Mouse (Mus musculus): ENCODE results near the gene Golt1b. TPM values are rescaled to one million over a fixed set of nuclear protein-coding genes. Genes with fewer than 3 reads are reported as not detected.

The Golt1b gene
- total and polyA plus RNA-seq, 2 experiments from 2014 or later = 58.5 to 72.0 TPM

DNA sequence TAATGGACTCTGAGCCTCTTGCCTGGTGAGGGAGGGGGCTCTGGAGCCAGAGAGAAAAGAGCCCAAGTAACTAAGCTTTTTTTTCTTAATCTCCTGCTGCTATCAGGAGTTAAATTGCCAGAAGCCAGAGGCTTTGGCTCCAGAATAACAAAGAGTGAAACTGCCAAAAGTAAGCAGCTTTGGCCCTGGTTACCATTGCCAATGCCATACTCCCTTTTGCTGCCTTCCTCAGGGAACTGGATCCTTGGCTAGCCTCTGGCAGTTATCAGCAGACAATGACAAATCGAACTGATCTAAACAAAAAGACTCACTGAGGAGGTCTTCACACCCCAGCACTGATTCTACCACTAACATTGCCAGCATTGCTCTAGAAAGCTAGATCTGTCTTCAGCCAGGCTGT, 24.1 kb downstream of the Golt1b start:
- no peak overlapping the region for H3K4me2 ChIP-seq (ENCODE audit: low read depth)
- no peak overlapping the region for H3K9ac ChIP-seq
- whole genome bisulfite sequencing = 6% methylated on average over 1 of the region's 1 CpGs
- DNase-seq = peak; percentile 32
- TF ChIP-seq CTCF (IDR thresholded peaks at IDR 0.05; ENCODE audit: low read depth) = no peak
- no peak overlapping the region for H3K27ac ChIP-seq (ENCODE audit: low read depth, low read length)
- H3K4me1 ChIP-seq (ENCODE audit: insufficient read depth) = no peaks in the 10 kb centered on the region
- H3K27me3 ChIP-seq (ENCODE audit: insufficient read depth, low read length) = peaks cover 13% of the 10 kb centered on the region; the same call in 1 of the 2 replicates
- peak; percentile 38; the same call in 1 of the 2 replicates for ATAC-seq
- no peaks in the 10 kb centered on the region for H3K36me3 ChIP-seq (ENCODE audit: insufficient read depth)
- H3K9me3 ChIP-seq (ENCODE audit: low read length) = no peaks in the 10 kb centered on the region
- no peak overlapping the region for H3K4me3 ChIP-seq (ENCODE audit: low read depth, low read length)

DNA sequence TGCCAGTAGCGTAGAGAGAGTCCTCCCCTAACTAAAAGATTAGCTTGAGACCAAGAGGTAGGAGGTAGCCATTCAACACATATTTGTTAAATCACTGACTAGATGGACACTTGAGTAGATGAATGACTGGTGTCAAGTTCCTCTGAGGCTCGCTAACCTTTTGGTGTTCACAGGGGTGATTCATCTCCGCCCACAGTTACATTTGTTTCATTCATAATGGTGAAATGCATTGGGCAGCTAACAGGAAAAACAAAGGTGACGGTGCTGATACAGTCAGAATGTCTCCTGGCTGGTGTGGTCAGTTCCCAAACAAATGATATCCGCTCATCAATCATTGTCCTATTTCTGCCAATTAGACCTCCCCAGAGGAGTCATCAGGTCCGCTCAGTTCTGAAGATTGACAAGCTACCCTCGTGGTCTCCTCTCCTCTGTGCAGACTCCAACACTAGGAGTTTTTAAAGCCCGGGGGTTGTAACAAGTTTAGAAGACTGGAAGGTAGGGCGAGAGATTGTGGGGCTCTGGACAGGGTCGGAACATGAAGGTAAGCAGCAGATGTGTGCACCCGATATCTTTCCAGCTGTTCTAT, 26.0 kb downstream of the Golt1b start, which contains the start of gene Spx:
TSS of gene Spx (plus strand) at position 536 of the 586 bp plus-strand sequence.
- Histone ChIP-seq H3K4me3 (ENCODE audit: low read depth, low read length) (0 out of 2 replicates have a peak within 1 kb of the TSS, but pooled peaks have one; percentile 26), H3K9ac (no peak within 1 kb of the TSS), H3K27ac (ENCODE audit: low read depth, low read length) (no peak within 1 kb of the TSS)

DNA sequence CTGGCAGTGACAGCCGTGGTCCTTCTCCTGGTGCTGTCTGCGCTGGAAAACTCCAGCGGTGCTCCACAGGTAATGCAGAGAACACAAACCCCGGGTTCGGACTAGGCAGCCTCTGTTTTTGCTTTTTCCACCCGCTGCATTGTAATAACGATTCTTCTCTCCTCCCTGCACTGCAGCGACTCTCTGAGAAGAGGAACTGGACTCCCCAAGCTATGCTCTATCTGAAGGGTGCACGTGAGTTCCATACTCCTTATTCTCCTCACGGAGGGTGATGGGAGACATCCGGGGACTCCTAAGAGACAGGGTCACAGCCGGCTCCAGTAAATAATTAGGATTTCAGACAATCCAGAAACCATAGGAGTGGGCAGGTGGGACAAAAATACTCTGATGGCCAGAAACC, 26.8 kb downstream of the Golt1b start:
- H3K27me3 ChIP-seq (ENCODE audit: insufficient read depth, low read length) = peaks cover 13% of the 10 kb centered on the region; the same call in 1 of the 2 replicates
- no peak overlapping the region for H3K27ac ChIP-seq (ENCODE audit: low read depth, low read length)
- H3K36me3 ChIP-seq (ENCODE audit: insufficient read depth) = no peaks in the 10 kb centered on the region
- DNase-seq = no peak
- H3K4me1 ChIP-seq (ENCODE audit: insufficient read depth) = no peaks in the 10 kb centered on the region
- ATAC-seq = no peak
- 9% methylated on average over 12 of the region's 12 CpGs for WGBS
- no peaks in the 10 kb centered on the region for H3K9me3 ChIP-seq (ENCODE audit: low read length)
- no peak overlapping the region for H3K9ac ChIP-seq
- no peak for TF ChIP-seq CTCF (IDR thresholded peaks at IDR 0.05; ENCODE audit: low read depth)
- no peak overlapping the region for H3K4me2 ChIP-seq (ENCODE audit: low read depth)
- H3K4me3 ChIP-seq (ENCODE audit: low read depth, low read length) = no peak overlapping the region

More for the DNA sequence above, 26.0 kb downstream of the Golt1b start, which contains the start of gene Spx:
- DNase-seq (no peak), ATAC-seq (no peak)
- Histone ChIP-seq H3K4me2 (ENCODE audit: low read depth) (no peak within 1 kb of the TSS), H3K9me3 (ENCODE audit: low read length) (no peaks in the 10 kb centered on the region), H3K4me1 (ENCODE audit: insufficient read depth) (no peaks in the 10 kb centered on the region), H3K36me3 (ENCODE audit: insufficient read depth) (no peaks in the 10 kb centered on the region), H3K27me3 (ENCODE audit: insufficient read depth, low read length) (peaks cover 13% of the 10 kb centered on the region; the same call in 1 of the 2 replicates)
- TF ChIP-seq CTCF (IDR thresholded peaks at IDR 0.05; ENCODE audit: low read depth) = no peak
- 69% methylated on average over 11 of the region's 11 CpGs for WGBS

DNA sequence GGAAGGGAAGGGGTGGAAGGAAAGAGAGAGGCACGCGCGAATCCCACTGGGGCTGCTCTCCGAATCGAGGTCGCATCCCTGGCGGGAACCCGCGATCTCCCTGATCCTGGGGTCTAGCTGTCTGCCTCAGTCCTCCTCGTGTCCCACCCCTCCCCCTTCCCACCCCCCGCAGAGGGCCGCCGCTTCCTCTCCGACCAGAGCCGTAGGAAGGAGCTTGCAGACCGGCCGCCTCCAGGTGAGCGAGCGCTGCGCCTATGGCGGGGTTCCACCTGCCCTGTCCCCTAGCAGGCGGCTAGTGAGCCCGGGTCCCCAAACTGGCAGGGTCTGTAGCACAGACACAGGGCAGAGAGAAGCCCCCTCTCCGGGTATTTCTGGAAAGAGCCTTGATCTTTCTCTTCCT, 27.6 kb downstream of the Golt1b start:
- Histone ChIP-seq H3K36me3 (ENCODE audit: insufficient read depth) (no peaks in the 10 kb centered on the region), H3K9ac (peak overlapping the region; percentile 33; the same call in 1 of the 2 replicates), H3K9me3 (ENCODE audit: low read length) (no peaks in the 10 kb centered on the region), H3K27me3 (ENCODE audit: insufficient read depth, low read length) (peaks cover 13% of the 10 kb centered on the region; the same call in 1 of the 2 replicates), H3K4me1 (ENCODE audit: insufficient read depth) (no peaks in the 10 kb centered on the region), H3K27ac (ENCODE audit: low read depth, low read length) (no peak overlapping the region), H3K4me3 (ENCODE audit: low read depth, low read length) (peak overlapping the region; percentile 26), H3K4me2 (ENCODE audit: low read depth) (peak overlapping the region; percentile 61)
- no peak for DNase-seq
- ATAC-seq = no peak
- 1% methylated on average over 22 of the region's 24 CpGs for WGBS
- TF ChIP-seq CTCF (IDR thresholded peaks at IDR 0.05; ENCODE audit: low read depth) = no peak

DNA sequence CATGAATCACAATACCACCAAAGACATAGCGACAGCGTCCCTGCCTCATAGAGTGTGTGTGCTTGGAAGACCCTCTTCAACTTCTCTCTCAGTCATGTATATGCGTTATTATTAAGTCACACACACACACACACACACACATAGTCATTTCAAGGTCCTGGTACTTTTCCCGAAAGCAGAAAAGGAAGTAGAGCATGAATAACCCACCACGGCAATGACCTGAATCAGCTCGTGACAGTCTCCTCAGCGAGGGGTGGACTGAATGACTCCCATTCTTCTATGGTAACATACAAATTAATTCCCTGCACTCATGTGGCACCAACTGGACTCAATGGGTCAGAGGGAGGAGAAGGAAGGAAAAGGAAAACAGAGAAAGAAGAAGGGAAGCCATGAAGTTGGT, 38.0 kb downstream of the Golt1b start:
- no peak overlapping the region for H3K4me3 ChIP-seq (ENCODE audit: low read depth, low read length)
- TF ChIP-seq CTCF (IDR thresholded peaks at IDR 0.05; ENCODE audit: low read depth) = no peak

DNA sequence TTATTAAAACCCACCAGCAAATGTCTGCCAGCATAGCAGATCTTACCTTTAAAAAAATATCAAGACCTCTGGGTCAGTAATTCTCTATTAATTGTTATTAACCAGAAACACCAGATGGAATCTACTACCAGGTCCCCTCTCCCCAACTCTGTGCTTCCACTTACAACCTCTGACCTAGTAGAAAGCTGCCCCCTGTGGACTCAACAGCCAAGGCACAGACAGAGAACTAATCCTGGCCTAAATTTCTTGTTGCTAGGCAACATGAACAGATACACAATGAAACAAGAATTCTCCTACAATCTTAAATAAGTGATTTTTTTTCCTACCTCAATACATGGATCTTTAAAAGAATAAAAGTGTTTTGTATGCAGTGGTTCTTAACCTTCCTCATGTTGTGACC, 42.1 kb downstream of the Golt1b start:
- no peaks in the 10 kb centered on the region for H3K9me3 ChIP-seq (ENCODE audit: low read length)
- DNase-seq (no peak), ATAC-seq (no peak)
- no peak overlapping the region for H3K9ac ChIP-seq
- no peaks in the 10 kb centered on the region for H3K4me1 ChIP-seq (ENCODE audit: insufficient read depth)
- TF ChIP-seq CTCF (IDR thresholded peaks at IDR 0.05; ENCODE audit: low read depth) = no peak
- H3K27me3 ChIP-seq (ENCODE audit: insufficient read depth, low read length) = no peaks in the 10 kb centered on the region
- H3K4me3 ChIP-seq (ENCODE audit: low read depth, low read length) = no peak overlapping the region
- H3K4me2 ChIP-seq (ENCODE audit: low read depth) = no peak overlapping the region
- H3K27ac ChIP-seq (ENCODE audit: low read depth, low read length) = no peak overlapping the region
- no peaks in the 10 kb centered on the region for H3K36me3 ChIP-seq (ENCODE audit: insufficient read depth)

More for the DNA sequence above, 38.0 kb downstream of the Golt1b start:
- no peak overlapping the region for H3K9ac ChIP-seq
- 65% methylated on average over 7 of the region's 7 CpGs for WGBS
- no peak overlapping the region for H3K4me2 ChIP-seq (ENCODE audit: low read depth)
- no peaks in the 10 kb centered on the region for H3K9me3 ChIP-seq (ENCODE audit: low read length)
- no peaks in the 10 kb centered on the region for H3K27me3 ChIP-seq (ENCODE audit: insufficient read depth, low read length)
- H3K36me3 ChIP-seq (ENCODE audit: insufficient read depth) = no peaks in the 10 kb centered on the region
- no peaks in the 10 kb centered on the region for H3K4me1 ChIP-seq (ENCODE audit: insufficient read depth)
- ATAC-seq (no peak), DNase-seq (no peak)
- no peak overlapping the region for H3K27ac ChIP-seq (ENCODE audit: low read depth, low read length)

DNA sequence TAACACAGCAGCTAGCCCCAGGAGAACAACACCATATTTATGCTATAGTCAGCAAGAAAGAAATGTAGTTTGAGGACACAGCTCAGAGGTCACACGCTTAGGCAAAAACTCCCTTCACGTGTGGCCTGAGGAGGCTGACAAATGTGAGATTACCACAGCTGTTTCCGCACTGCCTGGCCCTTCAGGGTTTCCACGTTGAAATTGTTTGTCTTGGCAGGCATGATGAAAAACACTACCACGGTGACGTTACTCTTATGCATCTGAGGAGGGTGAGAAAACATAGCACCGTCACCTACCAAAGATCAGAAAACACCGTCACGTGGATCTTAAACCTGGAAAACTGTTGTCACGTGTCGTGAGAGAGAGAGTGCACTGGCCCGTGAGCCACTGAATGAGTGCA, 64.4 kb downstream of the Golt1b start:
- Histone ChIP-seq H3K4me1 (ENCODE audit: insufficient read depth) (no peaks in the 10 kb centered on the region), H3K9me3 (ENCODE audit: low read length) (no peaks in the 10 kb centered on the region), H3K36me3 (ENCODE audit: insufficient read depth) (no peaks in the 10 kb centered on the region), H3K4me2 (ENCODE audit: low read depth) (no peak overlapping the region), H3K27ac (ENCODE audit: low read depth, low read length) (no peak overlapping the region), H3K9ac (no peak overlapping the region), H3K4me3 (ENCODE audit: low read depth, low read length) (no peak overlapping the region), H3K27me3 (ENCODE audit: insufficient read depth, low read length) (no peaks in the 10 kb centered on the region)
- TF ChIP-seq CTCF (IDR thresholded peaks at IDR 0.05; ENCODE audit: low read depth) = no peak
- DNase-seq = no peak
- ATAC-seq = no peak
- 86% methylated on average over 12 of the region's 12 CpGs for WGBS

All from forebrain, postnatal 0 days (tissue).